Mouse (Mus musculus): ENCODE measurements at regions not wholly inside any gene's neighbourhood (a gene's known extent, or its start where the extent isn't known, plus 50 kb on each side); places are given as distances from the start of the nearest gene placed in this dataset.

DNA sequence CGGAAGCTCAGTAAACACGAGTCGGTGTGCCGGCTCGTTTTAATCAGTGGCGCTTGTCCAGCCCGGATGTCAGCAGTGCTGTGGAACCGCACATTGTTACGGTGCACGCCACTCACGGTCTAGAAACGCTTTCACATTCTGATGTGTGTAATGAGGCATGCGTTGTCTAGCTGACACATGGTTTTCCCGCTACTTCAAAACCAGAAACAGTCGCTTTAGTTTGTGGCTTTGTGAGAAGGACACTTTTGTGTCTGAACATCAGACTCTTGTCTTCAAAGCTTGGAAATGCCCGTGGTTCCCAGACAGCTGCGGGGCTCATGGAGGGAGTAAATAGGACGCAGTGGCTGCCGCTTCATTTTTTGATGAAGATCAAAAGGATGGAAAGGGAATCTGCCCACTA is 77.0 kb upstream of the Lgr5 start:
- ATAC-seq (replicated peaks in 1 of 2; ENCODE audit: insufficient read depth in 1 of 2, low FRiP score in 2 of 2, low TSS enrichment in 1 of 2, low read depth in 1 of 2, poor library complexity in 2 of 2, severe bottlenecking in 2 of 2): no peak

DNA sequence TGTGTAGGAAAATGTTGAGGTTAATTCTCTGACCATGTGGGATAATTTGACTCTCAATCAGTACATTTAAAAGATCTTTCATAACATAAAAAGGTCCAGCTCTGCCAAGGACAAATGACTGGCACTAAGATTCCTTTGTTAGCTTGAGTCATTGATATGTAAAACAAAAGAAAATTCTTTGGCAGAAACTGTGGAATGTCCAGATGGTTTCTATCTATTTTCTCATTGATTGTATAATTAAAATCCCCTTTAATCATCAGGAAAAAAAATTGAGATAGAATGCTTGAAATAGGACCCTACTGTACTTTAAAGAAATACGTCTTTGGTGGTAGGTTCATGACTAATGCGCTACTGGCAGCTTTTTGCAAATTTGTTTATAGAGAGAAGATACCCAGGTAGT is 89.1 kb upstream of the Lgr5 start:
- no peak for ATAC-seq (replicated peaks in 1 of 2; ENCODE audit: insufficient read depth in 1 of 2, low FRiP score in 2 of 2, low TSS enrichment in 1 of 2, low read depth in 1 of 2, poor library complexity in 2 of 2, severe bottlenecking in 2 of 2)

DNA sequence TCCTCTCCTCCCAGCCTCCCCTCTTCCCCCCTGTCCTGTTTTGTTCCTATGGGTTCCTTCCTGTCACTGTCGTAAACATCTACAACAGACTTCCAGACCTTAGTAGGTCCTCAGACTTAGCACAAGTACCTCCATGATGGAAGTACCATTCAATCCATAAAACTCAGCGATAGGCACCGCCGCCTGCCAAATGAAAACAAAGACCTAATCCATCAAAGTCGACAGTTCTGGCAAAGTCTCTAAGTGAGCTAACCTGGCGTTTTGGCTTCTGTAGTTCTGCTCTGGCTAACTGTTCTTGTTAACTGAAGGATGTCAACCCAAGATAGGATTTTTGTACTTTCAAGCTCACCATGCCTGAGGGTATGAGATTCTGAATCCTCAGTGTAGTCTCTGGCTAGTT is 93.5 kb upstream of the Lgr5 start:
- ATAC-seq (replicated peaks in 1 of 2; ENCODE audit: insufficient read depth in 1 of 2, low FRiP score in 2 of 2, low TSS enrichment in 1 of 2, low read depth in 1 of 2, poor library complexity in 2 of 2, severe bottlenecking in 2 of 2): no peak

DNA sequence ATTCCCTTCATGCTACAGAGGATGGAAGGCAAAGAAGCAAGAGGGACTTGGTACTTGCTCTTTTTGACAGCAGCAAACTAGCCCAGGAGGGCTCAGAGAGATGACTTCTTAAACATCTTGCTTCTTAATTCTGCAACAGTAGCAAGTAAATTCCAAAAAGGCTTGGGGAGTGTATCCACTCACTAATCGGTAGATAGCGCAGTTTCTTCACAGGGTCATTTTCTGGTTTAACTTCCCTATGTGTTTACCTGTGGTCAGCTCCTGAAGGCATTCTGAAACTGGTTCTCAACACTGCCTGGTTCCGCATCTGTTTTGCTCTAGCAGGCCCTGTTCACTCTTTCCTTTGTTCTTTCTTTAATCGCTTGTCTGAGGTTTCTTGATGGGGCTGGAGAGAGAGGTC is 104.4 kb upstream of the Lgr5 start:
- ATAC-seq (replicated peaks in 1 of 2; ENCODE audit: insufficient read depth in 1 of 2, low FRiP score in 2 of 2, low TSS enrichment in 1 of 2, low read depth in 1 of 2, poor library complexity in 2 of 2, severe bottlenecking in 2 of 2): no peak

DNA sequence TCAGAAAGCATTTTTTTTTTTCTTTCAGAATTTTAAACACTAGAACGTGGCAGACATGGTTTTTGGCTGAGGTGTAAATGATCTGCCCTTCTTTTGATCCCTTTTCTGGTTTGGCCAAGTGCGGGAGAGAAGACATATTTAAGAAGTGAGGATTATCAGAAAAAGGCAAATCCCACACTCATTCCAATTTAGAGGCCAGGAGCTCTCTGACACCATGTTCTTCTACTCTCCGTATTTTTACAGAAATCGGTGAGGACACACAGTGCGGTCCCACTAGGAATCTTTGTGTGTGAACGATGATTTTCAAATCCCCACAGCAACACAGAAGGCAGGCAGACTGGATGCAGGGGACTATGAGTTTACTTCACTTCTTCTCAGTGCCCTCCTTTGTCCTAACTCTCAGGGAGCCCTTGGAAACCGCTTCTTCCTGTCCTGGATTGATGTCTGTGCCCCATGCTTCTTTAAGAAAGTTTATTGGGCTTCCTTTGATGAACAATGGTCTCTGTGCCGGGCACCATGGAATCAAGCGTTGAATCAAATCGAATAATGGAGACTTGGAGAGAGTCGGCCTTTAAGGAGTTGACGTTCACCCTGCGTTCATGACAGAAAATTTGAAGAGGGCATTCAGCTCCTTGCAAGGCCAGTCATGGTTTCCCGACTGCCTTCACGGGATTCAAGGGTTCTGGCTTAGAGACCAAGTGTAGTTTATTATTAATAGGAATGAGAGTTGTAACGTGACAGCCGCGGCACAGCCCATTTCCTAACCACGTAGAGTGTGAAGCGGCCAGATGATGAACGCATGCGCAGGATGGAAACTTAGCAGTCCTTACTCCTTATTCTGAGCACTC is 106.6 kb upstream of the Lgr5 start:
- no peak for ATAC-seq (replicated peaks in 1 of 2; ENCODE audit: insufficient read depth in 1 of 2, low FRiP score in 2 of 2, low TSS enrichment in 1 of 2, low read depth in 1 of 2, poor library complexity in 2 of 2, severe bottlenecking in 2 of 2)

DNA sequence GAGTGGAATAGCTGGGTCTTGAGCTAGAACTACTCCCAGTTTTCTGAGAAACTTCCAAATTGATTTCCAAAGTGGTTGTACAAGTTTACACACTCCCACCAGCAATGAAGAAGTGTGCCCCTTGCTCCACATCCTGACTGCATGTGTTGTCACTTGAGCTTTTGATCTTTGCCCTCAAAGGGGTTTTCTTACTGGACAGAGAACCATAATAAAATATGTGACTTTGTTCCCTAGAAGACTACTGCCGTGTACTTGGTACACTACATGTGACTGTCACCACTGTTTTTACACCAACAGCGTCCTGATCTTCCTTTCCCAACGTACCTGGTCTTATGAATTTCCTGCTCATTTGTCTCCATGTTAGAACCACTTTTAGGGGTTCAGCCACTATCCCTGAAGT is 114.3 kb upstream of the Tspan8 start:
- ATAC-seq (replicated peaks in 1 of 2; ENCODE audit: insufficient read depth in 1 of 2, low FRiP score in 2 of 2, low TSS enrichment in 1 of 2, low read depth in 1 of 2, poor library complexity in 2 of 2, severe bottlenecking in 2 of 2): no peak

DNA sequence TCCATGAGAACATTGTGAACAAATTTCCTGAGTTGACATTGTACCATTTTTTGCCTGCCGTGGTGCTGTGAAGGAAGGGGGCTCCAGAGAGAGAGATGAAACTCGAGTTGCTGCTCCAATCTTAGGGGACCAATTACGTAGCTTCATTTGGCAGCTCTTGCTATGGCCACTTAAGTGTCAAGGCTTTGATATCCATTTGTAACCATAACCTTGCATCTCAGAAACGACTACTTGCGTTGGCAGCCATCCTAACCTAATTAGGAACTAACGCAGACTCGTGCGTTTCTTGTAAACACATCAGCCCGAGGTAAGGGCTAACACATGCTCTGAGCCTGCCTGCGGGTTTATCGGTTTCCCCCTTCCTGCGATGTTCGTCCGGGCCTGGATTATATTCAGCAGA is 108.0 kb upstream of the Tspan8 start:
- ATAC-seq (replicated peaks in 1 of 2; ENCODE audit: insufficient read depth in 1 of 2, low FRiP score in 2 of 2, low TSS enrichment in 1 of 2, low read depth in 1 of 2, poor library complexity in 2 of 2, severe bottlenecking in 2 of 2): peak; percentile 36 to 53; a peak in 3 of 4 replicates

DNA sequence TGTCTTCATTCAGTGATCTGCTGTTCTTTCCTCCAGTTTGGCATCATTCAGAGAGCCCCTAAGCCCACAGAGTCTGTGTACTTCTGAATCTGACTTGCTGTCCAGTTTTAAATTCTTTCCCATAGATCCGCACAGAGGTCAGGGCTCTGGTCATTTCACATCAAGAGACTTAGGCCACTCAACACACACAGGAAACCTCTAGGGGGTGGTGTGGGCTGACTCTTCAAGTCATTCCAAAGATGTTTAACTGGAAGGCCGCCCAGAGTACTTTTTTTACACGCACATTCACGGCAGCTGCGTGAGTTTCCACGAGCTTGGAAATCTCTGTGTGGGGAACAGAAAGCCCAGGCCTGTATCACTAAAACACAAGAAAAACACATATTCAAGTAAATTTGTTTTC is 102.7 kb upstream of the Tspan8 start:
- ATAC-seq (replicated peaks in 1 of 2; ENCODE audit: insufficient read depth in 1 of 2, low FRiP score in 2 of 2, low TSS enrichment in 1 of 2, low read depth in 1 of 2, poor library complexity in 2 of 2, severe bottlenecking in 2 of 2): no peak

DNA sequence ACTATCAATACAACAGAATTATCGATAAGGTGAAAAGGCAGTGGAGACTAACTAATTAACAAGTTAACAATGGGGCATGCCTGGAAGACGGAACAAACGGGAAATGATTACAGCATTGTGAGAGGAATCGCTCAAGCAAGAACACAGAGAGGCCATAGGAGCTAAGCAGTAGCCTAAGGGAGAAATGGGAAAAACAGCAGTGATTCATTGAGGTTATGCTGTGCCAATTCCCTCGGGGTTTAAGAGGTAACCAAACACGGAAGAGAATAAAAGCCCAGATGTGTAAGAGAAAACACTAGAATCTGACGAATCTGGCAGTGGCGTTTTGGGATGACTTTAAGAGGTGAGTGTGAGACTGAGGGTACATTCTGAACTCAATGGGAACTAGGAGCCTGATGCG is 100.5 kb upstream of the Tspan8 start:
- ATAC-seq (replicated peaks in 1 of 2; ENCODE audit: insufficient read depth in 1 of 2, low FRiP score in 2 of 2, low TSS enrichment in 1 of 2, low read depth in 1 of 2, poor library complexity in 2 of 2, severe bottlenecking in 2 of 2): no peak

DNA sequence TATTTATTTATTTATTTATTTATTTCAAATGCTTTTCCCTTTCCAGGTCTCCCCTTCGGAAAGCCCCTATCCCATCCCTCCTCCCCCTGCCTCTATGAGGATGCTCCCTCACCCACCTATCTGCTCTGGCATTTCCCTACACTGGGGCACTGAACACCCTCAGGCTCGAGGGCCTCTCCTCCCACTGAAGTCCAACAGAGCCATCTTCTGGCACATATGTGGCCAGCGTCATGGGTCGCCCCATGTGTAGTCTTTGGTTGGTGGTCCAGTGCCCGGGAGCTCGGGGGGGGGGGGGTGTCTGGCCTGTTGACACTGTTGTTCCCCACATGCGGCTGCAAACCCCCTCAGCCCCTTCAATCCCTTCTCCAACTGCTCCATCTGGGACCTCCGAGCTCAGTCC is 99.6 kb upstream of the Tspan8 start:
- ATAC-seq (replicated peaks in 1 of 2; ENCODE audit: insufficient read depth in 1 of 2, low FRiP score in 2 of 2, low TSS enrichment in 1 of 2, low read depth in 1 of 2, poor library complexity in 2 of 2, severe bottlenecking in 2 of 2): no peak

DNA sequence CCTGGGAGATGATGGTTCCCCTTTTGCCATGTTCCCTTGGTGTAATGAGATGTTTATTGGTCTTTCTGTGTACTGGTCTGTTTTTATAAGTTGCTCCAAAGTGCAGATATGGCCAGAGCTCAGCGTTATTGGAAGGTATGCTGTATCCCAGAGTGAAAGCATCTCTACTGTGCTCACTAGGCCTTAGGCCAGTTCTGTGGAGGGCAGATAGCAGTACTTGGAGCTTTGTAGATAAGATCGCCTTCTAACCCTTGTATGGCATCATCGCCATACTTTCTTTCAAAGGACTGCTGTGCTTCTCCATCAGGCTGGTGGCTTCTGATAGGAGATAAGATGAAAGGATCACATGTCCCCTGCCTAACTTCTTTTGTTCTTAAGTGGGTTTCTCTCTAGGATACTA is 94.0 kb upstream of the Tspan8 start:
- ATAC-seq (replicated peaks in 1 of 2; ENCODE audit: insufficient read depth in 1 of 2, low FRiP score in 2 of 2, low TSS enrichment in 1 of 2, low read depth in 1 of 2, poor library complexity in 2 of 2, severe bottlenecking in 2 of 2): no peak

DNA sequence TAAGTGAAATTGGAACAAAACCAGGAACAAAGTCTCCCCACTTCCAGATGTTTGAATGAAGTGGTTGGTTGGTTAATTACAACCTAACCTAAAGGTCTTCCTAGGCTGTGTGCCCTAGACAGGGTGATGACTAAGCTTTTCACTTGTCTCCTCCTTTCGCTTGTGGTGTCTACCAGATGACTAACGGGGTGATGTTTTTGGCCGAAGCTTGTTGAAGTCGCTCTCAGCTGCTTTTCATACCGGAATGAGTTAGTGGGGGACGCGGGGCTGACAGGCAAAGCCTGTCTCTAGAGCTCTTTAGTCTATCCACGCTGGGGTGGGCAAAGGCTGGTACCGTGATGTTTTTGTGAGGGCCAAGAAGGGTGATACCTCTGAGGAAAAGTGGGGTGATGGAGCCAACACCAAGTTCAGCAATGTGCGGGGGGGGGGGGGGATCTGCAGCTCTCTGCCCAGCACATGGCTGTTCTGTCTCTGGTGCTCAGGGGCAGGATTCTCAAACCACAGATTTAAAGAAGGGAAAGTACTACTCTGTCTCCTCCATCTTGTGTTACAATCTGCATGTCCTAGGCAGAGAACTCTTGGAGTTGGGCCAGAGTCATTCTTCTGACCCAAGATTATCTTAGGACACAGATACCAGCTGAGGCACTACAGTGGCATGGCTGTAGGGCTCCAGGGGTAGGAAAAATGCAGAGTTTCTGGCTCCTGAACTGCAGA is 73.8 kb upstream of the Tspan8 start:
- ATAC-seq (replicated peaks in 1 of 2; ENCODE audit: insufficient read depth in 1 of 2, low FRiP score in 2 of 2, low TSS enrichment in 1 of 2, low read depth in 1 of 2, poor library complexity in 2 of 2, severe bottlenecking in 2 of 2): no peak

DNA sequence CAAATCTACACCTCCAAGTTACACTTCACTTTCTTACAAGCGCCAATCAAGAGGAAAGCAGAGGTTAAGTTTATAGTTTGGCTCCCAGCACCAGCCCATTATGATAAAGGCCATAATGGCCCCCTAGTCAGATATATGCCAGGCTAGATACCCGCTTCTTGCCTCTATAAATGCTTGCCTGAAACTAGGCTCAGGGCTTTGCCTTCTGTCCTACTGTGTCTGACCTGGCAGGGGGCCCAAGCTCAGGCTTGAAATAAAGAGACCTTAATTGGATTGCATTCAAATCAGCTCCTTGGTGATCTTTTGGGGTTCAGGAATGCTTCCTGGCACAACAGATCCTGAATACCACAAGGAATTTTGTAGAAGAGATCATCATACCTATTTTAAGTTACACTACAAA is 66.8 kb upstream of the Tspan8 start:
- ATAC-seq (replicated peaks in 1 of 2; ENCODE audit: insufficient read depth in 1 of 2, low FRiP score in 2 of 2, low TSS enrichment in 1 of 2, low read depth in 1 of 2, poor library complexity in 2 of 2, severe bottlenecking in 2 of 2): no peak

DNA sequence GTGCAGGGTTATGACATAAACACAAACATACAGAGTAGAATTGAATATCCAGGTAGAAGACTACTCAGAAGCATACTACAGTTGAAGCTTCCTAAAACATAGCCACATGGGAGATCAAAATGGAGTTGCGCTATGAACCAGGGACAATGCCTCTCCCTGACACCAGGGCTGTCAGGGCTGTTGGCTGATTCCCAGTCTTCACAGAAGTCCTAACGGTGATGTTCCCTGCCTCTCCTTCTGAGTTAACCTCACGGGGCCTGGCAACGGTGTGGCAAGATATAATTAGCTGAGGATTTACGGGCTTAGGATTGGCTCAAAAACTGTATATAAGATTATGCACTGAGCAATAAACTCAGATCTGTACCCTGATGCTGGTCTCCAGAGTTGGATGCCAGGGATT is 66.4 kb upstream of the Tspan8 start:
- ATAC-seq (replicated peaks in 1 of 2; ENCODE audit: insufficient read depth in 1 of 2, low FRiP score in 2 of 2, low TSS enrichment in 1 of 2, low read depth in 1 of 2, poor library complexity in 2 of 2, severe bottlenecking in 2 of 2): no peak

DNA sequence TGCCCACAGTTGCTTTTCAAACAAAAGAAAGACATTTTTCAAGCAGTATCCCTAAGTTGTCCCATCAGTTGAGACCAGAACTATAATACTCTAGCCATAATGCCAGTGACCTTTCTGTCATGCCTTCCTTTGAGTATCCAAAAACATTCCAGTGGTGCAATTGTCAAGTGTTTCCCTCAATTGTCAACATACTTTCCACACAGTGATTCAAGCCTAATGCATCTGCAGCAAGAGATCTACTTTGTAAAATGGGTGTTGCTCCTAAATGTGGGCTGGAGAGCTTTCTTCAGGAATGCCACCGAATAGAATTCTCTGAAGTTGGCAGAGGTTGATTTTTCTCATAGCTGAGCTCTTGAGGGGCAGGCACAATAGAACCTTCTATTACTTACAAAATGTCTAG is 58.0 kb upstream of the Tspan8 start:
- ATAC-seq (replicated peaks in 1 of 2; ENCODE audit: insufficient read depth in 1 of 2, low FRiP score in 2 of 2, low TSS enrichment in 1 of 2, low read depth in 1 of 2, poor library complexity in 2 of 2, severe bottlenecking in 2 of 2): no peak
